Mouse (Mus musculus) heart, adult 9 months (tissue): ENCODE measurements around the gene Abcg3.
A peak's percentile ranks its signal among the peaks of the same experiment; 100 is the strongest.
"Not testable (repeated sequence)": the region's sequence is repeated elsewhere in the genome, so short reads cannot be mapped to it uniquely, and the experiment has no call there.

ENCODE experiments used
- DNase-seq, 2 experiments: peaks; one replicate each; pipeline ENCODE4 v3.0.0; 2022; ENCODE audit warnings: low spot score in 2 of 2

The Abcg3 gene

DNA sequence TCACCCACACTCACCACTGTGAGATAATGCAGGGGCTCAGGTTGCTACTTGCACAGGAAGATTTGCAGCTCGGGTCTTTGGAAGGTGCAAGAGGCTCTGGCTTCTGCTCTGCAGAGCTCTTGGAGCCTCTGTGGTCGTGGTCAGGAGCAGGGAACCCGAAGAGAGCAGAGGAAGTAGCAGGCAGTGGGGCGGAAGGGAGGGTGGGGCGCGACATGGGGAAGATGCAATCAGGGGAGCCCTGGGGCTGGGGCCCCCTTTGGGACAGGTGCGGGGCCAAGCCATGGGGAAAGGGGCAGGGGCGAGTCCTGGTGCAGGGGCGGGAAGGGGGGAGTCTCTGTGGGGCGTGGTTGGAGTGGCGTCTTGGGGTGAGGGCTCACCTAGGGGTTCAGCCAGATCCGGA, at the start of gene Abcg3:
Gene Abcg3 (minus strand): TSS at position 184 of the 400 bp plus-strand sequence.
- DNase-seq, result no peak

DNA sequence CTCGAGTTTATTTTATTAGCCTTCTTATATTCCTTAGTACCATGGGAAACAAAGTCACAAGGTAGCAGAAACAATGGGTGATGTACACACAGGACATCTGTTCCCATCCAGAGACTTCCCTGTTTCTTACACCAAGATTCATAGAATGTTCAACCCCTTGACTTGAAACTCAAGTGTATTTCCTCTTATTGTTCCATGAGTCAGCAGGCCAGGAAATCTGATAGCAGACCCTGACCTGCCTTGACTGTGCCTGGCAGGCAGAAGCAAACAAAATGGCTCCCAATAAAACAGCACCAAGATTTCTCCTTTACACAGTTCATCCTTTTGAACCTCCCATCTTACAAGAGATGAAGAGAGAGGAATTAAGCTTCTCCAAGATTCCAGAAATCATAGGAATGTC, 30.0 kb upstream of the Abcg3 start:
- no peak for DNase-seq

DNA sequence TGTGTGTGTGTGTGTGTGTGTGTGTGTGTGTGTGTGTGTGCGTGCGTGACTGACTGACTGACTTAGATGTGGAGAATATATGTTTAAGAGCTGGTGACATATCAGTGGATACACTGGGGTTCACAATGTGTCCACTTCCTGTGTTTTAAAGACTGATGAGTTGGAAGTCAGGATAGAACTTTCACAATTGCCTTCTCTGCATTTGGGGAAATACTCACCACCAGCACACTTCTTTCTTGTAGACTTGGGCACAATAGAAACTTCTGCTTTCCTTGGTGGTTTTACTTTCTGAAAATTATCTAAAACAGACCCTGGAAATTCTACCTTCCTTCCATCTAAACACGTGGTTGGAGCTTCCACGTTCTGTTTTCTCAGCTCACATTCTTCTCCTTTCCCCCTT, 29.1 kb upstream of the Abcg3 start:
- no peak for DNase-seq

DNA sequence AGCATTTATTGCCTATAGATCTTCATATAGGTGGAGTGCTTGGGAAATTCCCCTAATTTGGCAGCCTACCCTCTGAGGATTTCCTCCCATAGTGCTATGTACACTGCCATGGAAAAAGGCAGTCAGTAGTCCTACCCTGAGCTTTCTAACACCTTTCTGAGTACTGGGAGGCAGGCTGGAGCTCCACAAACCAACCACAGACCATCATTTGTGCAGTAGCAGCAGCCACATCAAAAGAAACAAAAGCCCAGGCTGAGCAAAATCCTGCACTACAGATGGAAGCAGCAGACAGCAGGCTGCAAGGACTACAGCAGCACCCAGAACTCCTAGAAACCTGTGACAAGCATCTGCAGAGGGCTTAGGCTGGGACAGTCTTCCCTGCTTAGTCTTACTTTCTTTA, 27.9 kb upstream of the Abcg3 start:
- DNase-seq, result no peak

DNA sequence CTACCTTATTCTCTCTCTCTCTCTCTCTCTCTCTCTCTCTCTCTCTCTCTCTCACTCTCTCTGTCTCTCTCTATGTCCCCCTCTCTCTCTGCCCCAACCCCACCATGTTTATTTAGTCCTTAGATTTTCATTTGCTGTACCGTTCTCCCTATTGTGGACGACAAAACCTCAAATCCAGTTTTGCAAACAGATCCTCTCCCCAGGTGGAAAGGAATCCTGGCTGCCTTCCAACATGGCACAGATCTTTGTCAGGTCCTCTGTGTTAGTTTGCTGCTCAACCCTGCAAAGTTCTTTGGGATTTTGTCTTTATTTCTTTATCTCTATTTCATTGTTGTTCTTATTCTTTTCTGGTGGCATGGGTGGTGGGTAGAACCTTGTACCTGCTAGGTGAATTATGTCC, 6.9 kb upstream of the Abcg3 start:
- no peak for DNase-seq

DNA sequence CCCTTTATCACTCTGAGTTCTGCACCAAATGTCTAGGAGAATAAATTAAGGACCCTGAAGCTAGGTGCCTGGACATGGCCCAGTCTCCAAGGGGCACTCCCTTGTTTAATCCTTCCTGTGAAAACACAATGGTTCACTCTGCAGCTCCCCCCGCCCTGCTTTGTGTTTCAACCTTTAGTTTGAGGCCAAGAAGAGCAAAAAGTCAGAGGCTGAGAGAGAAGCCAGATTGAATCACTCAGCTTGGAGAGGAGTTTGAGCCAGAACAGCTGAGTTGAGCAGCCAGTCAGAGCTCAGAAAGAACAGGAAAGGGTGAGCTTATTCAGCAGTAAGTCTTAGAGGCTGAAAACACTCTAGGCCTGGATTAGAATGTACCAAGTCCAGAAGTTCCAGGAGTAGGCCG, 5.5 kb upstream of the Abcg3 start:
- peak; percentile 56 to 59 for DNase-seq

DNA sequence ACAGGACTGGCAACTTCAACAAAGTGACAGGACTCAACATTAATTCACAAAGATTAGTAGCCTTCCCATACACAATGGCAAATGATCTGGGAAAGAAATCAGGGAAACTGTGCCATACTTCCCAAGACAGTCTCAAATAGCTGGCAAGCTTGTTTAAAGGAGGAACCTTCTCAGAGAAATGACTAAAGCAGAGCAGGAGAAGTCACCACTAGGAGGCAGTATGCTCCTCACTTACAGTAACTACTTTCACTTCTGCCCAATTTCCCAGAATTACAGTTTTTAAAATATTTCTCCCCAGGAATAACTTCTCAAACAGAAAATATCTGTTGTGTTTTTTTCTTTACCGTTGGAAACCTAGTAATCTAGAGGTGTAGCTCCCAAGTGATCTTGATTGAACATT, 4.2 kb upstream of the Abcg3 start:
- peak; percentile 25 to 54 for DNase-seq

DNA sequence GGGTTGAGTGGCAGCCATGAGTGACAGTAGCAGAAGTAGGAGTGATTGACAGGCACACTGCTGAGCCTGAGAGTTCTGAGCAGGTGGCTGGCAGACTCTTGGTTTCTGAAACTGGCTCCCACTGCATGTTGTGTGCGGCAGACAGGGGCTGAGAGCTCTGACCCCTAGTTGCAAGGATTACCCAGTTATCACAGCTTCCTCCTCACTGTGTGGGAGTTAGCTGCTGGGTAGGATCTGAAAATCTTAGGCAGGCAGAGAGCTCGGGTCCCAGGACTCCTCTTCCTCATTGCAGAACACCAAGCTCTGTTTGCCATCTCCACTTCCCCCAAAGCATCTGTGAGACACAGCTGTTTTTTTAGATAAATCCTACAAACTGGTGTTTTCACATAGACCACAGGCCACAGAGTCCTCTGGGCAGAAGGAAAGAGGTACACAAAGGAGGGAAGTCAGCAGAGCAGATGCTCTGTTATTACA, 3.4 kb downstream of the Abcg3 start:
- no peak for DNase-seq

DNA sequence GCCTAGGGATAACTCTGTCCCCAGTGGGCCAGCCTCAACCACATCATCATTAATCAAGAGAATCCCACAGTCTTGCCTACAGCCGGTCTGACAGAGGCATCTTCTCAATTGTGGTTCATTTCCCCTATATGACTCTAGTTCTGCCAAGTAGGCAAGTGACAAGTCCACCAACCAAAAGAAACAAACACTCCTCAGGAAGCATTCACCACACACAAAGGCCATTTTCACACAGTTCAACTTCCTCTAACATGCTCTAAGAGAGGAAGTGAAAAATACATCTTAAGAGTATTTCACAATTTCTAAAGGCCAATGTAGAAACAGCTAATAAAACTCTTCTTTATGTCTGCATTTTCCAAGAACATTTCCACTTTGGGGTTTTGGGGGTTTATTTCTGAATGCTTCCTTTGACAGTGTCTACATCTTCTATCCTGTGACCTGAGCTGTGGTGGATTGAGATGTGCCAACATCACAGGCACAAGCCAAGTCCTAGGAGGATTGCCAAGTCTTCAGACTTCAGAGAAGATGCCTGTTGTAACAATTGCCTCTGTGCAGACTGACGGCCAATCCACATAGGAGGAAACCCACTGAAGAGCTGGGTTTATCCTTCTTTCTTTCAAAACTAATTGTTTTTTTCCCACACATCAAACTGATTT, 24.3 kb downstream of the Abcg3 start:
- peak; percentile 18 to 49 for DNase-seq

DNA sequence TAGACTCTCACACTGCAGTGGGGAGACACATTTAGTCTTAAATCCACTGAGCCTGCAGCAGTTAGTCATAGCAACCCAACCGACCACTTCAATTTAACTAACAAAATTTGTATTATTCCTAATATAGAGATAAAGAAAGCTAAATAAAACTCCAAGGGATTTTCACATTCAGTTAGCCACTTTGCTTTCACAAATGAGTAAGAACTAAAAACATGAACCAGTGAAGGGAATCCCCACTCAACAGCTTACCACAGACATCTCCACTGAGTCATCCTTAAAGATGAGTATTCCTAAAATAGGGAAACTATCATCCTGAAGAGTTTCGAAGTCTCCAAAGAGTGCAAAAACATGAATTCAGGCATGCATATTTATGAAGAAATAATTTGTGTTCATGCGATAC, 27.3 kb downstream of the Abcg3 start:
- no peak for DNase-seq

DNA sequence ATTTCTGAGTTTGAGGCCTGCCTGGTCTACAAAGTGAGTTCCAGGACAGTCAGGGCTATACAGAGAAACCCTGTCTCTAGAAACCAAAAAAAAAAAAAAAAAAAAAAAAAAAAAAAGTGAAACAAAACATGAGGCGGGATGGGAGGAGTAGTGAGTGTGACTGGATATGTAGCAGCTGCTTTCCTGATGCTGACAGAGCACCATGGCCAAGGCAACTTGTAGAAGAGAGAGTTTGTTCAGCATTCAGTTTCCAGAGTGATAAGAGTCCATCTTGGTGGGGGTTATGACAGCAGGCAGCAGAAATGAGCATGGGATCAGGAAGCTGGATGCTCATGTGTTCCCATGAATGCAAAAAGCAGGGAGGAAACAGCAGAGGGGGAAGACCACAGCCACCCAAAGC, 35.6 kb downstream of the Abcg3 start:
- no peak for DNase-seq

DNA sequence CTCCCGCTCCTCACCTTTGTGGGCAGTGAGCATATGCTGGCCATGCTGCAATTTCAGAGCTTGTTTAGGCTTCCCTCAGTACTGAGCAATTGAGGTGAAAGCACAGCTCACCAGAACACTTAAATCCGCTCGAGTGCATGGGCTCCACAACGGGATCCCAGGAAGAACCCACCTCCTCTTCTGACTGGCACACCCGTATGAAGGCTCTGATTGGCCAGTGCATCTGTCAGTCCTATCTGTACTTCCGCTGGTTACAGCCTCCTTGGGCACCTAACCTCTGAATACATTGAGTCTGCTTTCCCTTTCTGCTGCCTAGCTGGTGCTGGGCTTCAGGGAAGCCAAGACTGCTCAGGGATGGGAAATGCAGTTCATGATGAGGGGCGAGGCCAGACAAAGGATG, 48.4 kb downstream of the Abcg3 start:
- DNase-seq, result no peak

DNA sequence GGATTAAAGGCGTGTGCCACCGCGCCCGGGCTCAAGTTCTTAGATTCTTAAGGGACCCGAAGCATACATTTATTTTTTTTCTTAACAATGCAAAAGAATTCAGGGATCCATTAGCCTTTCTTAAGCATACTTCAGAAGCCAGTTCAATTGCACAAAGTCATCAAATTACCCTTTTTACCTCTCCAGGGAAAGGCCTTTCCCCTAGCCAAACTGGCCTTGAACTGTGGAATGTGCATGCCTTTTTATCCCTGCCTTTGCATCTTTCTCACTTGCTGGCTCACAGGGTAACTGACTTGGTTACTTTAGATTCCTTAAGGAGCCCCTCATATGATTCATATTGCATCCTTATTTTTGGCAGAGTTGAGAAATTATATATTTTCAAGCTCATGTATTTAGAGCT, 76.0 kb downstream of the Abcg3 start:
- not testable (repeated sequence) for DNase-seq
